Mouse (Mus musculus) cerebellum, postnatal 25 days (tissue): Measurements from ENCODE around the gene Aox2.

Source experiments
- DNase-seq, 2 experiments: peaks; one replicate each; pipeline ENCODE4 v3.0.0; 2021; ENCODE audit warnings: mixed read lengths in 2 of 2

The Aox2 gene

DNA sequence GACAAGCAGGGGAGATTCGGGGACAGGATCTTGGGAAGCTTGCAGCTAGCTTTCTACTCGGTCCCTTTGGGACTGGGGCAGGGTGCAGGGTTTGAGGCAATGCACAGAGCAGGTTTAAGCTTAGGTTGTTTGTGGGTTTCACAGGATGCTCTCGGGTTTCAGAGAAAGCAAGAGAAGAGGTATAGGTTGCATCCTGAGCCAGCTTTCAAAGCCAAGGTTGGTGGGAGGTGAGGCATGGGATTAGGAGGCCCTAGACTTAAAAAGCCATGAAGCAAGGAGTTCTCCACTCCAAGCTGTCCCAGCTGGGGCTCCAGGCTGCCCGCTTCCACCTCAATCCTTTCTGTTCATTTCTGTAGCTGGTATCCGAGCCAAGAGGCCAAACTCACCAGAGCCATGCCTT, at the start of gene Aox2:
Gene Aox2, plus strand, starts transcription at position 301 of the 400 bp plus-strand sequence.
- no peak for DNase-seq

- no peak for DNase-seq
These were observed 49.2 kb upstream of the Aox2 start for GRCm38 (mm10) chr1:58228916-58229315.

GRCm38 (mm10) chr1:58229774-58230173, 48.4 kb upstream of the Aox2 start:
- DNase-seq, result no peak

DNA sequence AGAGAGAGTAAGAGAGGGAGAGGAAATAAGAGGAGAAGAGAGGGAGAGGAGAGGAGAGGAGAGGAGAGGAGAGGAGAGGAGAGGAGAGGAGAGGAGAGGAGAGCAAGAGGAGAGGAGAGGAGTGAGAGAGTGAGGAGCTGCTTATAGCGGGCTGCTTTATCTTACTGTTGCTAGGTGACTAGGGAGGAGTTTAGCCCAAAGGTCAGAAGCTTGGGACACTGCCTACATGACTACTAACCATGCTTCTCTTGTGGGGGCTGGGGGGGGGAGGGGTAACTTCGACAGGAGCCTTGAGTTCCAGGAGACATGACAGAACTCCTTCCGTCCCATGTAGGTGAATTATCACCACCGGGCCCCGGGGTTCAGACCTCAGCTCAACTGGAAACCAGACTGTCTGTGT, 47.6 kb upstream of the Aox2 start:
- no peak for DNase-seq

DNA sequence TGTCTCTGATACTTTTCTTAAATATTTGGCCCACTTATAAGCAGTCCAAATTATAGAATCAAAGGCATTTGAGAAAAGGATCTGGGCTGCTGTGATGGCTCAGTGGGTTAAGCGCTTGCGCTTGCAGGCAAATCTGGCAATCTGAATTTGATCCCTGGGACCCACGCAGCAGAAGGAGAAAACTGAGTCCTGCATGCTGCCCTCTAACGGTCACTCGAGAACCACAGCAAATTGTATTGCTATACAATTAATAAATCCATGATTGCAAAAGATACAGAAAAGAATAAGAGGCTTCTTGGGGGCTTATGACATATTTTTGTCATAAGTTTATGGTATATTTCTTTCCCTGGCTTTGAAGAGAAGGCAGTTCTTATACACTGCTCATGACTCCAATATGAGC, 42.7 kb upstream of the Aox2 start:
- DNase-seq, result peak in 1 of 2 experiments; percentile 18

DNA sequence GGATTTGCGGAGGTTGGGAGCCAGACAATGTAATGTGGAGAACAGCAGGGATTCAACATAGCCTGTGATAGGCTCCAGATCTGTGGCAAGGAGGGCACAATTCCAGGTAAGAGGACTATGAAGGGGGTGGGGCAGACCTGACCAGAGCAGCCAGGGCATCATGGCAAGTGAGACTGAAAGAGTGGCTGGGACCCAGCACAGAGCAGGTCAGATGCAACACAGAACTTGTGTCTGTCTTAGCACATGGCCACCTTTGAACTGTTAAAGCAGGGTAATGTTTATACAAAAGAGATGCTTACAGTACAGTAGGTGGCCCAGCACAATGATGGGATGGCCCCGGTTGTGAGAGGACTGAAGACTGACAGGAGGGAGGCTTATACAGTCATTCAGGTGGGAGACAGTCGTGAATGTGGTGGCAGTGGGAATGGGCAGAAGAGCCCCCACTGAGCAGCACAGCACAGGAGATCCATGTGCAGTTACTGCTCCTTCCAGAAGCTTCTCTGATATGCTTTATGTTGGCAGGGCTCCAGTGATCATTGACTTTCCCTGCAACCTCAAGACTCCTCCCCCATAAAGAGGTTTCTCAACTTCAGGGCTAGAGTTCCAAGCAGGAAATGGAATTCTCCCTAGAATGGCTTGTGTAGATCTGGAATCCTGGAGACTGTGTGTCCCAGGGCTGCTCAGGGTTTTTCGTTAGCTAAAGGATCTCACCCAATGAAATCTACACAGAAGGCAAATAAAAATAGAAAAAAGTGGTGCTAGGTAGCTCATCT, 40.4 kb upstream of the Aox2 start:
- DNase-seq, result no peak

GRCm38 (mm10) chr1:58238440-58238839, 39.7 kb upstream of the Aox2 start:
- DNase-seq, result no peak

DNA sequence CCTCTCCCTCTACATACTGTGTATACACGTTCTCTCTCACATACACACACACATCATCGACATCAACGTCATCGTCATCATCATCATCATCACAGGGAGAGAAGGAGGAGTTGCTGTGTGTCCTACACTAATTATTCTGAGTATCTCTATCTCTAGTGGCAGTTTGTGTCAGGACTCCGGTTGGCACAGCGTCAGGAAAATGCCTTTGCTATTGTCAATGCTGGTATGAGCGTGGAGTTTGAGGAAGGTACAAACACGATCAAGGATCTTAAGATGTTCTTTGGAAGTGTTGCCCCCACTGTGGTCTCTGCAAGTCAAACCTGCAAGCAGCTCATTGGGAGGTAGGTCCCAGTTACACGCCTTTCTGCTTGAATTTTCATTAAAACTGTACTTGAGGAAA, 39.2 kb upstream of the Aox2 start:
- no peak for DNase-seq

GRCm38 (mm10) chr1:58240347-58240746, 37.8 kb upstream of the Aox2 start:
- DNase-seq, result no peak

DNA sequence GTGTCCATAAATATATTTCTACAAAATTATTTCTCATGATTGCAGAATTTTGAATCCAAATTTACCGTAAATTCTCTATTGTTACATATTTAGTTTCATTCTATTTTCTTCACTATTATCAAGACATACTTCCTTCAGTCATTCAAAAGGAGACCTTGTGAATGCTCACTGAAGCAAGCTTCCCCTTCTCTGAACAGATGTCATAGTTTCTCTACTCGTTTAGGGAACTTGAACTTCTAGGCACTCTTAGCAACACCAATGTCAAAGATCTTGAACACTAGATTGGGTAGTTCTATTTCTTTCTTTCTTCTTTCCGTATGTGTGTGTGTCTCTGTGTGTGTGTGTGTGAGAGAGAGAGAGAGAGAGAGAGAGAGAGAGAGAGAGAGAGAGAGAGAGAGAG, 33.6 kb upstream of the Aox2 start:
- DNase-seq, result no peak

GRCm38 (mm10) chr1:58248518-58248917, 29.6 kb upstream of the Aox2 start:
- no peak for DNase-seq

- DNase-seq, result no peak
These were observed 24.7 kb upstream of the Aox2 start for GRCm38 (mm10) chr1:58253466-58253865.

DNA sequence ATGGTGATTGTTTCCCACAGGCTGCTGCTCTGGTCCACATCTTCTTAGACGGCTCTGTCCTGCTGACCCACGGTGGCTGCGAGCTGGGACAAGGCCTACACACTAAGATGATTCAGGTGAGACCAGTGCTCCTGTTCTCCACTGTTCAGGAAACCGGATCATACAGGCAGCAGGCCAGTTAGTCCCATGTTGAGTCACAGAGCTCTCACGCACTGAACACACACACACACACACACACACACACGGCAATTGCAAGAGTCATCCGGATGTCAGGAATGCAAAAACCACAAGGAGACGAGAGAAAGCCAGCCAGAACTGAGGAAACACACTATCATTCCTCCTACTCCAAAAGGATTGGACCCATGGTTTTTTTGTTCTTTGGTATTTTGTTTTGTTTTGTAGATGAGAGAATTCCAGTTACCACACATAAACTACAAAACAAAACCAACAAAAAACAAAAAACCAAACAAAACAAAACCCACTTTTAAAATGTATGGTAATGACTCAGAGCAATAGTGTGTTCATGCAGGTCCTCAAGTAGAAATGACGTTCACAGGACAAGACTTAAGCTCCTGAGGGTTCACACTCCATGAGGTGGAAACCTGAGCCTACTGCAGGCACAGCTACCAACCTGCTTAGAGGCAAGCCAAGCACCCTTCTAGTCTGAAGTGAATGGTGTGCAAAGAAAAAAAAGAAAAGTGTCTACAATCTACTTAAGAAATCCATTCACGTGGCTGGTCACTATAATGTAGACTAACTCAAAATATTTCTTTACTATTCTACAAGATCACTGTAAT, 20.7 kb upstream of the Aox2 start:
- DNase-seq, result no peak

DNA sequence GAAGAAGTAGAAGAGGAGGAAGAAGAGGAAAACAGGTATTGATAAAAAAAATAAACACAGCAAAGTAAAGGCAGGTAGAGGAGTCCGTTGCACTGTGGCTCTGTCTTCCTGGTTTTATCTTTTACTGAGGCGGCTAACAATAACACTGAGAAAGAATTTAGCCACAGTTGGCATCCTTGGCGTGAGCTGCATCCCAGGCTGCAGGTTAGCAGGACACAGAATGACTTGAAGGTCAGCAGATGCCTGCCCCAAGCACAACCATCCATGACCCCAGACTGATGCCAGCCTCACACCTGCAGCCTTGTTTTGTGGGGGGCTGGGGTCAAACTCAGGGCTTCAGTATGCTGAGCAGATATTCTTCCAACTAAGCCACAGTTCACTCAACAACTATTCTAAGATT, 17.8 kb upstream of the Aox2 start:
- no peak for DNase-seq

GRCm38 (mm10) chr1:58268231-58268630, 9.9 kb upstream of the Aox2 start:
- DNase-seq, result no peak

- DNase-seq, result peak; percentile 26 to 66
These were observed 7.1 kb upstream of the Aox2 start for GRCm38 (mm10) chr1:58270807-58271569.

DNA sequence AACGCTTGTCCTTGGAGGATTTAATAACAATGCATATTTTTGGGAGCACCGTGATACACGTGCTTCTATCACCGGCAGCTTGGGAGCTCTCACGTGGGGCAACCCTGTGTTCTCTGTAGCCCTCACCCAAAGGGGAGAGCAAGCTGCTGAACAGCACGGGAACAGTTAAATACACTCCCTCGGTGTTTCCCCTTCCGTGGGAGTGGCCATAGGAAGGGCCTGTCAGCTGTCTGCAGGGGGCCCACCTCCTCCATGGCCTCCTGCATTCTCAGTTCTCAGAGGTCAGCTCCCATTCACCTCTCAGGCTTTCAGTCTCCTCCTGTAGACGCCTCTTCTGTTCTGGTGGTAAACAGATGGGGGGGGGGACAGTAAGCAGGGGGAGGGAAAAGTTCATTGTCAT, 2.2 kb upstream of the Aox2 start:
- DNase-seq, result no peak

- DNase-seq, result no peak
These were observed 387 bp downstream of the Aox2 start for GRCm38 (mm10) chr1:58278513-58278912.

- DNase-seq, result no peak
These were observed 2.3 kb downstream of the Aox2 start for GRCm38 (mm10) chr1:58280381-58280780.

DNA sequence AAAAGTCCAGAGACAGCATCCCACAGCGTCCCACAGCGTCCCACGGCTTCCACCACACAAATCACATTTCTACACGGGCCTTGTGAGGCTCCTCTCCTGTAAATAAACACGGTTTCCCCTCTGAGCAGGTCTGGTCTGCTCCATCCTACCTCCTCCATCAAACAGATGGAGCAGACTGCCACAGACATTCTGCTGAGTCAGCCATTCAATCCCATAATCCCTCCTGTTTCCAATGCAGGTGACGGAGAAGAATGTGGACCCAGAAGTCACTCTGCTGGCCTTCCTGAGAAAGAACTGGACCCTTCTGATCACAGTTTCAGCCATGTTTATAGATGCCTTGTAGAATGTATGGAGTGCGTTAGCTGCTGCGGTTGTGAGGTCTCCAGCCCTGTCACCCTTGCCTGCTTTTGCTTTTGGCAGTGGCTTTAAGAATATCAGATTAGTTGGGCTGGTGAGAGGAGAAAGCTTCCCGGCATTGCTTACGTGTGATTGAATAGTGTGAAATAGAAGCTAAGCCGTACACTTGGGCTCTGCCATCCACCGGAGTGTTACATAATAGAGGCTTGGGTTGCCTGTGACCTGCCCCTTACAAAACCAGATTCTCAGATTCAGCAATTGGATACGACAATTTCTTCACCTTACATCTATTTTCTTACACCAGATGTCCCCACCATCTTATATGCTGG, 3.0 kb downstream of the Aox2 start:
- DNase-seq, result no peak

GRCm38 (mm10) chr1:58281625-58281988, 3.5 kb downstream of the Aox2 start:
- no peak for DNase-seq

- no peak for DNase-seq
These were observed 6.4 kb downstream of the Aox2 start for GRCm38 (mm10) chr1:58284505-58284904.

DNA sequence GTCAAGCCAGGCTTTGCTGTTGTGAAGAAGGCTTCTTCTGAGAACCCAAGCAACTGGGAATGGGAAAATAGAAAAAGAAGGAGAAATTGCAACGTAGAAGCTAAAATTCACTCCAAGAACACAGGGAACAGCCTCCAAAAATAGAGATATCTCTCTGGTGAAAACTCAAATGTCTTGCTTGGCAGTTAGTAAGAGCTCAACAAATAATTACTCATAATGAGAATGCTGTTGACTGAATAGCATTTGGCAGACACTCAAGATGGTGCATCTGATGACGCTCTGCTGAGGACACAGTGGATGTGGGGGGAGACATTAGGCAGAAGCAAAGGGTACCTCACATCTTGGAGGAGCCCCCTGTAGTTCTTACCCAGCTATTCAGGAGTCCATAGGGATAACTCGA, 10.0 kb downstream of the Aox2 start:
- DNase-seq, result no peak
